Mouse (Mus musculus): Measurements from ENCODE around the gene Prame. TPM values are rescaled to one million over a fixed set of nuclear protein-coding genes. Genes with fewer than 3 reads are reported as not detected.
A peak's percentile ranks its signal among the peaks of the same experiment; 100 is the strongest.
"Not testable (repeated sequence)": the region's sequence is repeated elsewhere in the genome, so short reads cannot be mapped to it uniquely, and the experiment has no call there.

Gene Prame
- total RNA-seq (2021), result not detected
- long read RNA-seq, experiment 1, result 0 reads
- long read RNA-seq, experiment 2, result 0 reads

- DNase-seq, result no peak
- intact Hi-C loops (cut with DNase I), result no loop called here
Observed at GRCm38 (mm10) chrX:135627605-135628004, at the start of gene Prame. Gene Prame, minus strand, starts transcription at chrX:135627705.

GRCm38 (mm10) chrX:135652173-135652772, 24.8 kb upstream of the Prame start:
- DNase-seq, result no peak
- intact Hi-C loops (cut with DNase I), result loop anchor here (2.0 to 10.0 kb wide), 2 partner anchors 53 to 193 kb away; no protein-coding TSS in a partner anchor

- intact Hi-C loops (cut with DNase I), result loop anchor here (2.0 kb wide), 1 partner anchor 47 kb away; no protein-coding TSS in a partner anchor
- DNase-seq, result not testable (repeated sequence)
Observed at GRCm38 (mm10) chrX:135601298-135602029, 26.0 kb downstream of the Prame start.

- intact Hi-C loops (cut with DNase I), result no loop called here
- DNase-seq, result no peak
Observed at GRCm38 (mm10) chrX:135598677-135599076, 28.8 kb downstream of the Prame start, which contains the start of gene Nxf7. Gene Nxf7, minus strand, starts transcription at chrX:135598777.

GRCm38 (mm10) chrX:135598096-135598495, 29.4 kb downstream of the Prame start:
- DNase-seq, result no peak
- intact Hi-C loops (cut with DNase I), result no loop called here

- no peak for DNase-seq
- intact Hi-C loops (cut with DNase I), result no loop called here
Observed at GRCm38 (mm10) chrX:135576412-135576811, 51.1 kb downstream of the Prame start.

GRCm38 (mm10) chrX:135574958-135575628, 52.4 kb downstream of the Prame start:
- DNase-seq; intact Hi-C loops (cut with DNase I): not testable (repeated sequence)

- intact Hi-C loops (cut with DNase I); DNase-seq: not testable (repeated sequence)
Observed at GRCm38 (mm10) chrX:135574261-135574957, 53.1 kb downstream of the Prame start.

- intact Hi-C loops (cut with DNase I), result not testable (repeated sequence)
- peak; percentile 12 to 17 for DNase-seq
Observed at GRCm38 (mm10) chrX:135569467-135569866, 58.0 kb downstream of the Prame start.

GRCm38 (mm10) chrX:135564934-135565333, 62.6 kb downstream of the Prame start:
- intact Hi-C loops (cut with DNase I), result not testable (repeated sequence)

More at GRCm38 (mm10) chrX:135564934-135565333, 62.6 kb downstream of the Prame start:
- DNase-seq, result not testable (repeated sequence)

Other genes with a start within 250 kb of the Prame start
- gene Gm7903, start 193.9 kb downstream of the Prame start, total RNA-seq (2021), result not detected
- gene AV320801, start 133.1 kb downstream of the Prame start, total RNA-seq (2021), result not detected
- gene Nxf7, start 28.9 kb downstream of the Prame start, total RNA-seq (2021), result not detected
- not detected for gene Tcp11x2, start 66.1 kb upstream of the Prame start, total RNA-seq (2021)
- not detected for gene Tmsb15a, start 97.6 kb upstream of the Prame start, total RNA-seq (2021)
- gene Armcx5, start 115.0 kb upstream of the Prame start, total RNA-seq (2021), result 1 to 10 TPM; 2.6 to 3.8 TPM
- 10 to 100 TPM; 13.7 to 16.2 TPM for gene Gprasp1, start 115.0 kb upstream of the Prame start, total RNA-seq (2021)
- 1 to 10 TPM; 2.3 to 5.3 TPM for gene Bhlhb9, start 169.9 kb upstream of the Prame start, total RNA-seq (2021)
- gene Gprasp2, start 211.3 kb upstream of the Prame start, total RNA-seq (2021), result 1 to 10 TPM in 1 of 2 experiments, under 1 TPM in 1; 0.72 to 1.9 TPM